ENCODE assay signal across 22 mouse cellular contexts in the genomic region with DNA sequence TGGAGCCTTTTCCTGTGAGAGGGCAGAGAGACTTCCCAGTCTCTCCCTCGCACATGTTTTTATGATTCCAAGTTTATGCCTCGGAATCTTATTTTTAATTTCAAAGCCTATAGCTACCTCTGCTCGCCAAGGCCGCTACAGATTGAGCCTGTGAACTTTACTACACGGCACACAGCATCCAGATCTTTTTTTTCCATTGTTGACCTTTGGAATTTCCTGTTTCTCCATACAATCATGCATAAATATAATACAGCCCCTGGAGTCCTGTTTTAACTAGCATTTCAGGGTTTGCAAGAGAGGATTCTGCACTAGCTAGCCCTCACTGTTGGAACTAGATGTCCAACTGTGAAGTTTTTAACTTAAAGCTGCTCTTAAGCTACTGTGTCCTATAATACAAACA. TPM values are rescaled to one million over a fixed set of nuclear protein-coding genes. Genes with fewer than 3 reads are reported as not detected.
A peak's percentile ranks its signal among the peaks of the same experiment; 100 is the strongest.
DNase-seq lines count a peak whose midpoint lies in the region; ATAC-seq and TF ChIP-seq lines count a peak whose summit lies in the region.
"Had no signal": no experiment of that assay in that cellular context is flagged by ENCODE, and none has a peak within 500 bp of the region (broad histone marks: within the 10 kb centered on the region; RNA-seq: fewer than 3 reads in every experiment).

No protein-coding gene starts in this region.

- no peak for TF ChIP-seq CTCF in thymus, adult 2 months (IDR thresholded peaks at IDR 0.05; ENCODE audit: borderline replicate concordance, control insufficient read depth, extremely low read depth, insufficient read depth, low read length, poor library complexity)

- peaks cover 6% of the 10 kb centered on the region; the same call in 1 of the 2 replicates for H3K4me1 ChIP-seq in embryonic facial prominence, embryonic 13.5 days
- H3K4me1 ChIP-seq in embryonic facial prominence, embryonic 10.5 days: peaks cover 11% of the 10 kb centered on the region
- peaks cover 12% of the 10 kb centered on the region for H3K4me1 ChIP-seq in kidney, embryonic 16.5 days (ENCODE audit: insufficient read depth, low read length)
- peaks cover 11% of the 10 kb centered on the region for H3K4me1 ChIP-seq in thymus, adult 2 months (replicated peaks; ENCODE audit: control insufficient read depth, insufficient read depth, low read length)
- H3K4me1 ChIP-seq in midbrain, embryonic 10.5 days: peaks cover 6% of the 10 kb centered on the region
- H3K4me1 ChIP-seq: hindbrain, embryonic 10.5 days had no signal

- WGBS in embryonic facial prominence, embryonic 13.5 days: 48% methylated on average over 5 of the region's 5 CpGs
- 71% methylated on average over 5 of the region's 5 CpGs for WGBS in embryonic facial prominence, embryonic 10.5 days
- WGBS in kidney, embryonic 16.5 days: 25% methylated on average over 5 of the region's 5 CpGs
- WGBS in thymus, adult 2 months: 74% methylated on average over 5 of the region's 5 CpGs
- 77% methylated on average over 5 of the region's 5 CpGs for WGBS in midbrain, embryonic 10.5 days

- H3K36me3 ChIP-seq in embryonic facial prominence, embryonic 13.5 days: no peaks in the 10 kb centered on the region
- no peaks in the 10 kb centered on the region for H3K36me3 ChIP-seq in embryonic facial prominence, embryonic 10.5 days (replicated peaks)
- no peaks in the 10 kb centered on the region for H3K36me3 ChIP-seq in kidney, embryonic 16.5 days (ENCODE audit: insufficient read depth, low read length)
- H3K36me3 ChIP-seq in thymus, adult 2 months (ENCODE audit: control insufficient read depth, insufficient read depth, low read length): no peaks in the 10 kb centered on the region
- H3K36me3 ChIP-seq in midbrain, embryonic 10.5 days: no peaks in the 10 kb centered on the region
- H3K36me3 ChIP-seq: embryonic facial prominence, embryonic 12.5 days; heart, embryonic 13.5 days; hindbrain, embryonic 10.5 days; limb, embryonic 15.5 days had no signal

- no peak overlapping the region for H3K4me2 ChIP-seq in embryonic facial prominence, embryonic 13.5 days
- H3K4me2 ChIP-seq in kidney, embryonic 16.5 days (replicated peaks; ENCODE audit: low read depth, low read length): peak overlapping the region; percentile 4; the same call in 1 of the 2 replicates
- H3K4me2 ChIP-seq: embryonic facial prominence, embryonic 12.5 days; heart, embryonic 13.5 days; limb, embryonic 15.5 days had no signal

- ATAC-seq in embryonic facial prominence, embryonic 13.5 days (ENCODE audit: insufficient number of reproducible peaks, insufficient read depth, low FRiP score, low TSS enrichment, low read depth): no peak
- no peak for ATAC-seq in kidney, embryonic 16.5 days (ENCODE audit: low FRiP score, low TSS enrichment)
- ATAC-seq: forebrain, postnatal 0 days; hindbrain, postnatal 0 days; Patski had no signal

- 0 out of 2 replicates have a peak, but pooled peaks cover 4% of the 10 kb centered on the region for H3K9me3 ChIP-seq in embryonic facial prominence, embryonic 13.5 days
- H3K9me3 ChIP-seq in embryonic facial prominence, embryonic 10.5 days: no peaks in the 10 kb centered on the region
- H3K9me3 ChIP-seq in kidney, embryonic 16.5 days (ENCODE audit: low read length): no peaks in the 10 kb centered on the region
- no peaks in the 10 kb centered on the region for H3K9me3 ChIP-seq in midbrain, embryonic 10.5 days (replicated peaks)
- H3K9me3 ChIP-seq: embryonic facial prominence, embryonic 12.5 days; heart, embryonic 13.5 days; hindbrain, embryonic 10.5 days; limb, embryonic 15.5 days had no signal

- H3K27ac ChIP-seq in embryonic facial prominence, embryonic 13.5 days: peak overlapping the region; percentile 12; the same call in 1 of the 2 replicates
- H3K27ac ChIP-seq in embryonic facial prominence, embryonic 10.5 days (replicated peaks): no peak overlapping the region
- H3K27ac ChIP-seq in kidney, embryonic 16.5 days (ENCODE audit: low read length): peak overlapping the region; percentile 92
- peak overlapping the region; percentile 39; the same call in 1 of the 2 replicates for H3K27ac ChIP-seq in thymus, adult 2 months (ENCODE audit: control insufficient read depth, insufficient read depth, low read length)
- H3K27ac ChIP-seq in midbrain, embryonic 10.5 days (replicated peaks): no peak overlapping the region
- H3K27ac ChIP-seq: embryonic facial prominence, embryonic 12.5 days; gastrocnemius, adult 2 months; heart, embryonic 13.5 days; hindbrain, embryonic 10.5 days; hindbrain, postnatal 0 days; limb, embryonic 15.5 days had no signal

- no peak for TF ChIP-seq POLR2A in thymus, adult 2 months (IDR thresholded peaks at IDR 0.05; ENCODE audit: control insufficient read depth, extremely low read depth, insufficient read depth, low read length, poor library complexity)

- H3K9ac ChIP-seq in embryonic facial prominence, embryonic 13.5 days: no peak overlapping the region
- H3K9ac ChIP-seq in kidney, embryonic 16.5 days (replicated peaks; ENCODE audit: low read length): no peak overlapping the region
- H3K9ac ChIP-seq: embryonic facial prominence, embryonic 12.5 days; forebrain, postnatal 0 days; heart, embryonic 13.5 days; limb, embryonic 15.5 days had no signal

- no peak for DNase-seq in embryonic facial prominence, embryonic 10.5 days (ENCODE audit: low spot score)
- no peak for DNase-seq in kidney, adult 11 months
- no peak for DNase-seq in thymus, adult 2 months
- no peak for DNase-seq in thymus, postnatal 25 days
- no peak for DNase-seq in midbrain, embryonic 10.5 days (ENCODE audit: low spot score)
- DNase-seq in gastrocnemius, postnatal 10 days: no peak
- DNase-seq: adrenal gland, postnatal 10 days; cerebellum, adult 9-11 months; forebrain, postnatal 0 days; gastrocnemius, adult 2 months; kidney, postnatal 14 days; lung, postnatal 36 days; right cerebral cortex, postnatal 25 days had no signal

- no peaks in the 10 kb centered on the region for H3K27me3 ChIP-seq in embryonic facial prominence, embryonic 13.5 days
- H3K27me3 ChIP-seq in embryonic facial prominence, embryonic 10.5 days (replicated peaks; ENCODE audit: low read depth, poor library complexity, severe bottlenecking): no peaks in the 10 kb centered on the region
- no peaks in the 10 kb centered on the region for H3K27me3 ChIP-seq in kidney, embryonic 16.5 days (ENCODE audit: insufficient read depth, low read length)
- no peaks in the 10 kb centered on the region for H3K27me3 ChIP-seq in thymus, adult 2 months (ENCODE audit: control insufficient read depth, insufficient read depth, low read length)
- peaks cover 9% of the 10 kb centered on the region; the same call in 1 of the 2 replicates for H3K27me3 ChIP-seq in midbrain, embryonic 10.5 days (ENCODE audit: low read depth, poor library complexity, severe bottlenecking)
- H3K27me3 ChIP-seq: embryonic facial prominence, embryonic 12.5 days; heart, embryonic 13.5 days; limb, embryonic 15.5 days; Patski had no signal

- H3K4me3 ChIP-seq in embryonic facial prominence, embryonic 13.5 days: no peak overlapping the region
- no peak overlapping the region for H3K4me3 ChIP-seq in embryonic facial prominence, embryonic 10.5 days
- H3K4me3 ChIP-seq in kidney, embryonic 16.5 days (ENCODE audit: low read length): no peak overlapping the region
- no peak overlapping the region for H3K4me3 ChIP-seq in thymus, adult 2 months (ENCODE audit: control insufficient read depth, insufficient read depth, low read length)
- H3K4me3 ChIP-seq in midbrain, embryonic 10.5 days: no peak overlapping the region
- H3K4me3 ChIP-seq: embryonic facial prominence, embryonic 12.5 days; gastrocnemius, adult 2 months; heart, embryonic 13.5 days; hindbrain, embryonic 10.5 days; limb, embryonic 15.5 days had no signal

RNA-seq across cellular contexts. Expression of gene Ddx10, which starts 24.4 kb away (rescaled TPM):
- polyA plus RNA-seq in embryonic facial prominence, embryonic 13.5 days (2015; fragmentation: Nextera tagmentation; extraction: Ambion mirVana): 28.4 and 28.7 TPM in 2 replicates
- 30.3 and 30.8 TPM in 2 replicates for polyA plus RNA-seq in embryonic facial prominence, embryonic 10.5 days (2016; fragmentation: Nextera tagmentation; extraction: Ambion mirVana)
- polyA plus RNA-seq in kidney, embryonic 16.5 days (2015; fragmentation: Nextera tagmentation; extraction: Ambion mirVana): 30.1 and 31.0 TPM in 2 replicates
- 3.3 and 3.7 TPM in 2 replicates for polyA plus RNA-seq in thymus, adult 2 months (2012; rRNA removed)
- polyA plus RNA-seq in midbrain, embryonic 10.5 days (2016; fragmentation: Nextera tagmentation; extraction: Ambion mirVana): 28.0 and 30.4 TPM in 2 replicates
- total RNA-seq in gastrocnemius, postnatal 10 days (2021): 10 to 100 TPM; 10.5 to 12.3 TPM

RNA-seq across cellular contexts. Expression of gene Exph5, which starts 29.3 kb away (rescaled TPM):
- 1.5 and 1.6 TPM in 2 replicates for polyA plus RNA-seq in embryonic facial prominence, embryonic 13.5 days (2015; fragmentation: Nextera tagmentation; extraction: Ambion mirVana)
- polyA plus RNA-seq in embryonic facial prominence, embryonic 10.5 days (2016; fragmentation: Nextera tagmentation; extraction: Ambion mirVana): 1.7 TPM in 2 replicates
- polyA plus RNA-seq in kidney, embryonic 16.5 days (2015; fragmentation: Nextera tagmentation; extraction: Ambion mirVana): 2.2 and 3.3 TPM in 2 replicates
- 0.27 and 0.47 TPM in 2 replicates for polyA plus RNA-seq in thymus, adult 2 months (2012; rRNA removed)
- 0.67 and 0.73 TPM in 2 replicates for polyA plus RNA-seq in midbrain, embryonic 10.5 days (2016; fragmentation: Nextera tagmentation; extraction: Ambion mirVana)
- total RNA-seq in gastrocnemius, postnatal 10 days (2021): under 1 TPM; 0.85 to 0.95 TPM
- total RNA-seq: granulocyte monocyte progenitor cell, adult 5-6 weeks had no signal

Comparison
In these comparisons a context has a peak if more than half of its experiments do, and no peak if none do; other contexts are left out.
1. H3K27ac ChIP-seq: peak in embryonic facial prominence, embryonic 13.5 days (single experiment), kidney, embryonic 16.5 days (single experiment) and thymus, adult 2 months (single experiment); none in embryonic facial prominence, embryonic 10.5 days (single experiment) and midbrain, embryonic 10.5 days (single experiment).